17 mouse cellular contexts compared by ENCODE assay signal in genomic region chr6:126118247-126118646, GRCm38 (mm10). TPM values are rescaled to one million over a fixed set of nuclear protein-coding genes. Genes with fewer than 3 reads are reported as not detected.
"Had no signal": no experiment of that assay in that cellular context is flagged by ENCODE, and none has a peak within 500 bp of the region (broad histone marks: within the 10 kb centered on the region; RNA-seq: fewer than 3 reads in every experiment).

No protein-coding gene starts in this region.

- H3K36me3 ChIP-seq: intestine, embryonic 15.5 days; limb, embryonic 10.5 days; liver, embryonic 13.5 days; lung, embryonic 15.5 days; midbrain, embryonic 15.5 days; neural tube, embryonic 12.5 days had no signal

- ATAC-seq: intestine, embryonic 15.5 days; liver, postnatal 0 days; midbrain, embryonic 15.5 days had no signal

- H3K27me3 ChIP-seq: intestine, embryonic 15.5 days; liver, embryonic 13.5 days; lung, embryonic 15.5 days; midbrain, embryonic 15.5 days; neural tube, embryonic 12.5 days had no signal

- DNase-seq: liver, embryonic 13.5 days; liver, postnatal 0 days; retina, postnatal 1 day; right cerebral cortex, postnatal 4 days; spleen, adult 18-20 months; thymus, postnatal 36 days had no signal

- H3K27ac ChIP-seq: intestine, embryonic 15.5 days; left cerebral cortex, adult 2 months; limb, embryonic 10.5 days; liver, embryonic 13.5 days; lung, embryonic 15.5 days; macrophage; midbrain, embryonic 15.5 days; neural tube, embryonic 12.5 days had no signal

- H3K4me2 ChIP-seq: intestine, embryonic 15.5 days; liver, embryonic 13.5 days; lung, embryonic 15.5 days; midbrain, embryonic 11.5 days; midbrain, embryonic 15.5 days; neural tube, embryonic 12.5 days had no signal

- H3K9ac ChIP-seq: intestine, embryonic 15.5 days; liver, embryonic 13.5 days; liver, postnatal 0 days; lung, embryonic 15.5 days; midbrain, embryonic 15.5 days; neural tube, embryonic 12.5 days had no signal

- H3K4me3 ChIP-seq: intestine, embryonic 15.5 days; left cerebral cortex, adult 2 months; limb, embryonic 10.5 days; liver, embryonic 13.5 days; lung, embryonic 15.5 days; megakaryocyte, embryonic 14.5 days; midbrain, embryonic 15.5 days; neural tube, embryonic 12.5 days had no signal

- H3K9me3 ChIP-seq: intestine, embryonic 15.5 days; limb, embryonic 10.5 days; liver, embryonic 13.5 days; lung, embryonic 15.5 days; megakaryocyte, embryonic 14.5 days; midbrain, embryonic 15.5 days; neural tube, embryonic 12.5 days had no signal

- H3K4me1 ChIP-seq: liver, embryonic 13.5 days; megakaryocyte, embryonic 14.5 days; midbrain, embryonic 15.5 days had no signal

RNA-seq across cellular contexts. Expression of gene Ntf3, which starts 48.5 kb away (rescaled TPM):
- total RNA-seq: monocyte, adult 5-6 weeks; neutrophil, adult 5-6 weeks had no signal
- polyA plus RNA-seq: macrophage had no signal
